Mouse (Mus musculus): ENCODE data around the gene Mast1. TPM values are rescaled to one million over a fixed set of nuclear protein-coding genes. Genes with fewer than 3 reads are reported as not detected.

The Mast1 gene
- polyA plus RNA-seq (2014; fragmentation: Nextera tagmentation; extraction: Ambion mirVana): 0.27 TPM in 1 of 2 replicates, not detected in the other

- peak; percentile 61; the same call in 1 of the 2 replicates for ATAC-seq (replicated peaks; ENCODE audit: insufficient number of reproducible peaks, low FRiP score, low TSS enrichment)
- 1% methylated on average over 45 of the region's 50 CpGs for WGBS (ENCODE audit: insufficient replicate concordance)
- H3K36me3 ChIP-seq (ENCODE audit: control insufficient read depth, insufficient read depth, low read length): no peaks in the 10 kb centered on the region
- no peak within 1 kb of the TSS for H3K27ac ChIP-seq (ENCODE audit: low read depth, low read length)
- peaks cover 73% of the 10 kb centered on the region for H3K27me3 ChIP-seq (ENCODE audit: control insufficient read depth, insufficient read depth, low read length)
- H3K9me3 ChIP-seq (replicated peaks; ENCODE audit: control insufficient read depth, low read length): no peaks in the 10 kb centered on the region
- H3K9ac ChIP-seq (ENCODE audit: low read depth, low read length): peak within 1 kb of the TSS; percentile 11
- peaks cover 18% of the 10 kb centered on the region for H3K4me1 ChIP-seq (ENCODE audit: control insufficient read depth, insufficient read depth, low read length)
- H3K4me3 ChIP-seq (ENCODE audit: low read depth, low read length): peak within 1 kb of the TSS; percentile 47
- peak within 1 kb of the TSS; percentile 78 for H3K4me2 ChIP-seq
Observed at GRCm38 (mm10) chr8:84936962-84937546, at the start of gene Mast1. Mast1 (minus strand) TSS chr8:84937359.

DNA sequence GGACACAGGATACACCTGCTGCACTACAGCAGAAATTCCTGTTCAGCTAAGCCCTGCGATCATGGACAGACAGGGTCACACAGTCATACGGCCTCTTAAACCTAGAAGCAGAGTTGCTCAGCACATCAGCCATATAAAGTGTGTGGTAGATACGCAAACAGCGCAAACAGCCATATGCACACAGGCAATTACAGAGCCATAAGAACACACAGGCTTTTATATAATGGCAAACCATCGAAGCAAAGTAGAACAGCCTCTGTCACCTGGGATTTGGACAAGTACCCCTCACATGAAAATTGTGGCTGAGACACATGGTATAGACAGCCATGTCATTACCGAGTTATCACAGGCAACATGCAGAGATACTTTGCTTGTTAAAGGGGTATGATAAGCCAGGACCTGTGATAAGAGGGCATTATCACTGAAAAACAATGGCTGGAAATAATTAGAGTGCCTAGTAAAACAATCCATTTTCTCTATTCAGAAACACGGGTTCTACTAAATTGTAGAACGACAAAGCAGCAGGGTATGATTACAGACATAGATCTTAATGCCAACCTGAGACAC lies 49.3 kb upstream of the Mast1 start:
- whole genome bisulfite sequencing (ENCODE audit: insufficient replicate concordance): 35% methylated on average over 8 of the region's 8 CpGs

DNA sequence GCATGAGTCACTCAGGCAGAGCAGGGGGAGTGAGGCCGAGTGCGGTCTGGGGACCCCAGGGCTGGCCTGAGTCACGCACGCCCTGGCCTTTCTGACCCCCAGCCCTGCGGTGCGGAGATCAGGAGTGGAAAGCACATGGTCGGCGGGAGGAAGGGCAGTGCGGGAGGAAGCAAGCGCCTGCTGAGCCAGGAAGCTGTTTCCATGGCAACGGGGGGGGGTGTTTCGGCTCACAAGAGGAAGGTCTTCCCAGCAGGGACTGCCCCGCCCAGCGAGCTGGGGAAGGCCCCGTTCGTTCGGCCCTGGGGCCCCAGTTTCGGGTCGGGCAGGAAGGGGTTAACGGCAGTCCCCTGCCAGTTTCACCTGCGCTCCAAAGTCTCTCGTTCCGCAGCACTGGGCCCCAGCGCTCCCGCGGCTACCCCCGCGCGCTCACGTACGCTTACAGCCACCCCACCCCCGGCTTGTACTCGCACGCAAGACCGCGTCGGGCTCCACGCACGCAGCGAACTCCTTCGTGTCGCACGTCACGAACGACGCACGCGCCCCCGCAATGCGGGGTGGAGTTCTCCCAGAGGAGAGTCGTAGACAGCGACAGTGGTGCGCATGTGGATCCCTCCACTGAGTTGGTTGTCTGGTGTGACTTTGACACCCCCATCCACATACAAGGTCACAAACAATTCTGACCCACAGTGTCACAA lies 48.7 kb upstream of the Mast1 start:
- peak overlapping the region; percentile 54 for H3K27ac ChIP-seq (ENCODE audit: low read depth, low read length)
- WGBS (ENCODE audit: insufficient replicate concordance): under 1% methylated on average over 53 of the region's 53 CpGs
- H3K4me2 ChIP-seq: peak overlapping the region; percentile 98
- 0 out of 2 replicates have a peak, but pooled peaks cover 3% of the 10 kb centered on the region for H3K27me3 ChIP-seq (ENCODE audit: control insufficient read depth, insufficient read depth, low read length)
- H3K36me3 ChIP-seq (ENCODE audit: control insufficient read depth, insufficient read depth, low read length): no peaks in the 10 kb centered on the region
- H3K9ac ChIP-seq (ENCODE audit: low read depth, low read length): peak overlapping the region; percentile 67
- no peaks in the 10 kb centered on the region for H3K9me3 ChIP-seq (replicated peaks; ENCODE audit: control insufficient read depth, low read length)
- peak; percentile 39 for ATAC-seq (replicated peaks; ENCODE audit: insufficient number of reproducible peaks, low FRiP score, low TSS enrichment)
- peaks cover 36% of the 10 kb centered on the region for H3K4me1 ChIP-seq (ENCODE audit: control insufficient read depth, insufficient read depth, low read length)
- H3K4me3 ChIP-seq (ENCODE audit: low read depth, low read length): peak overlapping the region; percentile 56

More for the DNA sequence above, 49.3 kb upstream of the Mast1 start:
- ATAC-seq (replicated peaks; ENCODE audit: insufficient number of reproducible peaks, low FRiP score, low TSS enrichment): no peak
- Histone ChIP-seq H3K27ac (ENCODE audit: low read depth, low read length) (peak overlapping the region; percentile 54), H3K9me3 (replicated peaks; ENCODE audit: control insufficient read depth, low read length) (no peaks in the 10 kb centered on the region), H3K9ac (ENCODE audit: low read depth, low read length) (peak overlapping the region; percentile 67; the same call in 1 of the 2 replicates), H3K4me2 (peak overlapping the region; percentile 98), H3K4me1 (ENCODE audit: control insufficient read depth, insufficient read depth, low read length) (peaks cover 31% of the 10 kb centered on the region), H3K27me3 (ENCODE audit: control insufficient read depth, insufficient read depth, low read length) (0 out of 2 replicates have a peak, but pooled peaks cover 3% of the 10 kb centered on the region), H3K4me3 (ENCODE audit: low read depth, low read length) (peak overlapping the region; percentile 56), H3K36me3 (ENCODE audit: control insufficient read depth, insufficient read depth, low read length) (no peaks in the 10 kb centered on the region)

GRCm38 (mm10) chr8:84985049-84985683 lies 48.0 kb upstream of the Mast1 start:
- Histone ChIP-seq H3K27me3 (ENCODE audit: control insufficient read depth, insufficient read depth, low read length) (0 out of 2 replicates have a peak, but pooled peaks cover 3% of the 10 kb centered on the region), H3K36me3 (ENCODE audit: control insufficient read depth, insufficient read depth, low read length) (no peaks in the 10 kb centered on the region), H3K9ac (ENCODE audit: low read depth, low read length) (peak overlapping the region; percentile 67), H3K9me3 (replicated peaks; ENCODE audit: control insufficient read depth, low read length) (no peaks in the 10 kb centered on the region), H3K4me1 (ENCODE audit: control insufficient read depth, insufficient read depth, low read length) (peaks cover 40% of the 10 kb centered on the region), H3K4me3 (ENCODE audit: low read depth, low read length) (peak overlapping the region; percentile 56), H3K27ac (ENCODE audit: low read depth, low read length) (peak overlapping the region; percentile 74), H3K4me2 (peak overlapping the region; percentile 98)
- 2% methylated on average over 23 of the region's 23 CpGs for whole genome bisulfite sequencing (ENCODE audit: insufficient replicate concordance)
- no peak for ATAC-seq (replicated peaks; ENCODE audit: insufficient number of reproducible peaks, low FRiP score, low TSS enrichment)

- peaks cover 44% of the 10 kb centered on the region for H3K4me1 ChIP-seq (ENCODE audit: control insufficient read depth, insufficient read depth, low read length)
- H3K9me3 ChIP-seq (replicated peaks; ENCODE audit: control insufficient read depth, low read length): no peaks in the 10 kb centered on the region
- H3K4me2 ChIP-seq: peak overlapping the region; percentile 98
- peak overlapping the region; percentile 74 for H3K27ac ChIP-seq (ENCODE audit: low read depth, low read length)
- H3K27me3 ChIP-seq (ENCODE audit: control insufficient read depth, insufficient read depth, low read length): 0 out of 2 replicates have a peak, but pooled peaks cover 3% of the 10 kb centered on the region
- WGBS (ENCODE audit: insufficient replicate concordance): 6% methylated on average over 16 of the region's 16 CpGs
- peak overlapping the region; percentile 52 for H3K9ac ChIP-seq (ENCODE audit: low read depth, low read length)
- 0 out of 2 replicates have a peak, but pooled peaks have one; percentile 5 for ATAC-seq (replicated peaks; ENCODE audit: insufficient number of reproducible peaks, low FRiP score, low TSS enrichment)
- H3K36me3 ChIP-seq (ENCODE audit: control insufficient read depth, insufficient read depth, low read length): no peaks in the 10 kb centered on the region
- H3K4me3 ChIP-seq (ENCODE audit: low read depth, low read length): peak overlapping the region; percentile 56
Observed at GRCm38 (mm10) chr8:84984294-84985048, 47.3 kb upstream of the Mast1 start.

GRCm38 (mm10) chr8:84982499-84983011 lies 45.4 kb upstream of the Mast1 start:
- H3K9ac ChIP-seq (ENCODE audit: low read depth, low read length): no peak overlapping the region
- WGBS (ENCODE audit: insufficient replicate concordance): 50% methylated on average over 3 of the region's 3 CpGs
- no peak overlapping the region for H3K27ac ChIP-seq (ENCODE audit: low read depth, low read length)
- H3K9me3 ChIP-seq (replicated peaks; ENCODE audit: control insufficient read depth, low read length): no peaks in the 10 kb centered on the region
- no peak overlapping the region for H3K4me3 ChIP-seq (ENCODE audit: low read depth, low read length)
- ATAC-seq (replicated peaks; ENCODE audit: insufficient number of reproducible peaks, low FRiP score, low TSS enrichment): no peak
- H3K4me2 ChIP-seq: no peak overlapping the region
- 0 out of 2 replicates have a peak, but pooled peaks cover 3% of the 10 kb centered on the region for H3K27me3 ChIP-seq (ENCODE audit: control insufficient read depth, insufficient read depth, low read length)
- peaks cover 57% of the 10 kb centered on the region for H3K4me1 ChIP-seq (ENCODE audit: control insufficient read depth, insufficient read depth, low read length)
- H3K36me3 ChIP-seq (ENCODE audit: control insufficient read depth, insufficient read depth, low read length): no peaks in the 10 kb centered on the region

- no peak overlapping the region for H3K4me2 ChIP-seq
Observed at GRCm38 (mm10) chr8:84981644-84982498, 44.7 kb upstream of the Mast1 start.

More at GRCm38 (mm10) chr8:84981644-84982498, 44.7 kb upstream of the Mast1 start:
- H3K27ac ChIP-seq (ENCODE audit: low read depth, low read length): no peak overlapping the region
- 75% methylated on average over 15 of the region's 15 CpGs for WGBS (ENCODE audit: insufficient replicate concordance)
- H3K27me3 ChIP-seq (ENCODE audit: control insufficient read depth, insufficient read depth, low read length): 0 out of 2 replicates have a peak, but pooled peaks cover 3% of the 10 kb centered on the region
- no peak for ATAC-seq (replicated peaks; ENCODE audit: insufficient number of reproducible peaks, low FRiP score, low TSS enrichment)
- H3K4me3 ChIP-seq (ENCODE audit: low read depth, low read length): no peak overlapping the region
- peaks cover 58% of the 10 kb centered on the region for H3K4me1 ChIP-seq (ENCODE audit: control insufficient read depth, insufficient read depth, low read length)
- no peaks in the 10 kb centered on the region for H3K9me3 ChIP-seq (replicated peaks; ENCODE audit: control insufficient read depth, low read length)
- no peak overlapping the region for H3K9ac ChIP-seq (ENCODE audit: low read depth, low read length)
- H3K36me3 ChIP-seq (ENCODE audit: control insufficient read depth, insufficient read depth, low read length): no peaks in the 10 kb centered on the region
